Mouse (Mus musculus): ENCODE results near the gene Kat2b. TPM values are rescaled to one million over a fixed set of nuclear protein-coding genes. Genes with fewer than 3 reads are reported as not detected.

Kat2b gene
- polyA plus RNA-seq, 1 experiment from 2014 or later, result 8.6 TPM

DNA sequence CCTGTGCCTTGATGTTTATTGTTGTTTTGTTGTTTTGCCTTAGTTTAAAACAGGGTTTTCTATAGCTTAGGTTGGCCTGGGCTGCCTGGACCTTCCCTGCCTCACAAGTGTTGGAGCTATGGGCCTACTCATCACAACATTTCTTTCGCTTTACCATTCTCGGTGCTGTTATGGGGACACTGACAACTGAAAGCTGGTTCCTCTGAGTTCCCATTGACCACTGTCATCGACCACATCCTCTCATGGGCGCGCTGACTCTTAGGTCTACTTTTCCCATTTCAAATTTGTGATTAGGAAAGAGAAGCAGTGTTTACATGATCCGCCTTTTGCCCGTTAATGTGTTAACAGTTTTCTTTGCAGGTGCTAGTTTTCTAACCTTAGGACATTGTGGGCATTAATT, 51.7 kb downstream of the Kat2b start:
- no peaks in the 10 kb centered on the region for H3K9me3 ChIP-seq

DNA sequence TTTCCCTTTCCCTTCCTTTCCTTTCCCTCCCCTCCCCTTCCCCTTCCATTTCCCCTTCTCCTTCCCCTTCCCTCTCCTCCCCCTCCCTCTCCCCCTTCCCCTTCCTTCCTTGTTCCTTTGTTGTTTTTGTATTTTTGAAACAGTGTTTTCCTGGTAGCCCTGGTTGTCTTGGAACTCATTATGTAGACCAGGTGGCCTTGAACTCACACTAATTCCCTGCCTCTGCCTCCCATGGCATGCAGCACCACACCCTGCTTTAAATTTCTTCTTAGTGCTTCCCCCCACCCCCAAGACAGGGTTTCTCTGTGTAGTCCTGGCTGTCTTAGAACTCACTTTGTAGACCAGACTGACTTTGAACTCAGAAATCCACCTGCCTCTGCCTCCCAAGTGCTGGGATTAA, 52.7 kb downstream of the Kat2b start:
- no peaks in the 10 kb centered on the region for H3K27me3 ChIP-seq
- H3K9me3 ChIP-seq, result no peaks in the 10 kb centered on the region
- H3K4me1 ChIP-seq, result no peaks in the 10 kb centered on the region
- no peak for ATAC-seq (ENCODE audit: low FRiP score, low read depth)
- no peak overlapping the region for H3K27ac ChIP-seq (replicated peaks)
- H3K4me3 ChIP-seq, result no peak overlapping the region
- H3K36me3 ChIP-seq, result no peaks in the 10 kb centered on the region
- no peak overlapping the region for H3K9ac ChIP-seq (replicated peaks)
- H3K4me2 ChIP-seq (replicated peaks), result no peak overlapping the region

More for the DNA sequence above, 51.7 kb downstream of the Kat2b start:
- Histone ChIP-seq H3K4me1 (no peaks in the 10 kb centered on the region), H3K27ac (replicated peaks) (no peak overlapping the region), H3K27me3 (no peaks in the 10 kb centered on the region), H3K4me2 (replicated peaks) (no peak overlapping the region), H3K9ac (replicated peaks) (no peak overlapping the region), H3K4me3 (no peak overlapping the region), H3K36me3 (no peaks in the 10 kb centered on the region)
- ATAC-seq (ENCODE audit: low FRiP score, low read depth), result no peak
- WGBS, result 97% methylated on average over 7 of the region's 7 CpGs

GRCm38 (mm10) chr17:53620611-53621010, 54.0 kb downstream of the Kat2b start:
- no peaks in the 10 kb centered on the region for H3K4me1 ChIP-seq
- ATAC-seq (ENCODE audit: low FRiP score, low read depth), result no peak
- no peak overlapping the region for H3K4me2 ChIP-seq (replicated peaks)
- H3K27me3 ChIP-seq, result no peaks in the 10 kb centered on the region
- no peak overlapping the region for H3K27ac ChIP-seq (replicated peaks)
- 87% methylated on average over 4 of the region's 4 CpGs for WGBS
- 0 out of 2 replicates have a peak, but pooled peaks cover 4% of the 10 kb centered on the region for H3K36me3 ChIP-seq
- no peak overlapping the region for H3K4me3 ChIP-seq
- H3K9ac ChIP-seq (replicated peaks), result no peak overlapping the region
- no peaks in the 10 kb centered on the region for H3K9me3 ChIP-seq

DNA sequence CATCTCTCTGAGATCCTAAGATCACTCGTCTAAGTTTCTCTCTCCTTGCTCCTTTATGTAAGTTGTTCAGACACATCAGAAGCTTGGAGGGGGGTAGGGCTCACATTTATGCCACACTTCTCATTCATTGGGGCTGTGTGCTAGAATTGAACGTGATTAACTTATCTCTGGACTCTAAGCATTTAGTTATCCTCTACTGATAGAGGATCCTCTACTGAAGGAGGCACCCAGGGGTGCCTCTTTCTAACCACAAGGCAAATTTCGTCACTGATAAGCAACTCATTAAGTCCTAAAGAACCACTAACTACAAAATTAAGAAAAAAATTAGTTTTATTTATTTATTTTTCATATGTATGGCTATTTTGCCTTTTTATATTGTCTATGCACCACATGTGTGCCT, 55.5 kb downstream of the Kat2b start:
- no peak overlapping the region for H3K4me2 ChIP-seq (replicated peaks)
- H3K4me3 ChIP-seq, result no peak overlapping the region
- ATAC-seq (ENCODE audit: low FRiP score, low read depth), result no peak
- 0 out of 2 replicates have a peak, but pooled peaks cover 7% of the 10 kb centered on the region for H3K36me3 ChIP-seq
- no peak overlapping the region for H3K27ac ChIP-seq (replicated peaks)
- no peaks in the 10 kb centered on the region for H3K27me3 ChIP-seq
- no peaks in the 10 kb centered on the region for H3K9me3 ChIP-seq
- H3K9ac ChIP-seq (replicated peaks), result no peak overlapping the region
- no peaks in the 10 kb centered on the region for H3K4me1 ChIP-seq
- 77% methylated on average over 3 of the region's 3 CpGs for WGBS

DNA sequence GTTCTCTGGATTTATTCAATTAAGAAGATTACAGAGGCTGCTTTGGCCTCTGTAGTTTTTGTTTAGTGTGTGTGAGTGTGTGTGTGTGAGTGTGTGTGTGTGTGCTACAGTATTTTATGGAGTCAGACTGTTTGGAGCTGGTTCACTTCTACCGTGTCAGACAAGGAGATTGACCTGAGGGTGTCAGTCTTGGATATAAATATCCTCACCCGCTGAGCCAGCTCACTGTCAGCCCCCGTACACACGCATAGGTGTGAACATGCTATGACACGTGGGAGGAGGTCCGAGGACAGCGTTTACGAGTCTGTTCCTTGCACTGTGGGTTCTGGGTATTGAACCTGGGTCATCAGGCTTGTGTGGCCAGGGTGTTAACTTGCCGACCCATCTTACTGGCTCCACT, 57.1 kb downstream of the Kat2b start:
- no peak overlapping the region for H3K9ac ChIP-seq (replicated peaks)
- 89% methylated on average over 9 of the region's 9 CpGs for WGBS
- H3K27ac ChIP-seq (replicated peaks), result no peak overlapping the region
- H3K9me3 ChIP-seq, result no peaks in the 10 kb centered on the region
- no peaks in the 10 kb centered on the region for H3K27me3 ChIP-seq
- no peak overlapping the region for H3K4me2 ChIP-seq (replicated peaks)
- ATAC-seq (ENCODE audit: low FRiP score, low read depth), result no peak
- H3K4me3 ChIP-seq, result no peak overlapping the region
- H3K4me1 ChIP-seq, result no peaks in the 10 kb centered on the region
- H3K36me3 ChIP-seq, result 0 out of 2 replicates have a peak, but pooled peaks cover 7% of the 10 kb centered on the region

DNA sequence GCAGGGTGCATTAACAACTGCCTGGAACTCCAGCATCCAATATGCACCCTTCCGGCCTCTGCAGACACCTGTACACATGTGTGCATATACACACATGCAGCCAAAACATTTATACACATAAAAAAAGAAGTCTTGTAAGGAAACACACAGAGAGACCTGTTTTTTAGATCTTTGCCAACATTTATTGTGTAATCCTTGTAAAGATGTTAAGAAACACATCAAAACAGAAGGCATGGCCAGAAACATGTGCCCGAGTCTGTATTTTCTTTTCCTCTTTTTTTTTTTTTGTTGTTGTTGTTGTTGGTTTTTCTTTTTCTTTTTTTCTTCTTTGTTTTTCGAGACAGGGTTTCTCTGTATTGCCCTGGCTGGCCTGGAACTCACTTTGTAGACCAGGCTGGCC, 59.5 kb downstream of the Kat2b start:
- H3K27ac ChIP-seq (replicated peaks), result no peak overlapping the region
- H3K4me1 ChIP-seq, result no peaks in the 10 kb centered on the region
- 0 out of 2 replicates have a peak, but pooled peaks cover 7% of the 10 kb centered on the region for H3K36me3 ChIP-seq
- H3K27me3 ChIP-seq, result no peaks in the 10 kb centered on the region
- no peak overlapping the region for H3K4me2 ChIP-seq (replicated peaks)
- no peak overlapping the region for H3K4me3 ChIP-seq
- ATAC-seq (ENCODE audit: low FRiP score, low read depth), result no peak
- H3K9ac ChIP-seq (replicated peaks), result no peak overlapping the region
- no peaks in the 10 kb centered on the region for H3K9me3 ChIP-seq
- WGBS, result 86% methylated on average over 3 of the region's 3 CpGs

- Histone ChIP-seq H3K4me1 (no peaks in the 10 kb centered on the region), H3K27me3 (no peaks in the 10 kb centered on the region), H3K4me2 (replicated peaks) (no peak overlapping the region), H3K9ac (replicated peaks) (no peak overlapping the region), H3K4me3 (no peak overlapping the region), H3K36me3 (peaks cover 10% of the 10 kb centered on the region; the same call in 1 of the 2 replicates), H3K27ac (replicated peaks) (no peak overlapping the region), H3K9me3 (no peaks in the 10 kb centered on the region)
- WGBS, result 86% methylated on average over 4 of the region's 4 CpGs
- no peak for ATAC-seq (ENCODE audit: low FRiP score, low read depth)
Observed at GRCm38 (mm10) chr17:53627497-53627896, 60.8 kb downstream of the Kat2b start.

DNA sequence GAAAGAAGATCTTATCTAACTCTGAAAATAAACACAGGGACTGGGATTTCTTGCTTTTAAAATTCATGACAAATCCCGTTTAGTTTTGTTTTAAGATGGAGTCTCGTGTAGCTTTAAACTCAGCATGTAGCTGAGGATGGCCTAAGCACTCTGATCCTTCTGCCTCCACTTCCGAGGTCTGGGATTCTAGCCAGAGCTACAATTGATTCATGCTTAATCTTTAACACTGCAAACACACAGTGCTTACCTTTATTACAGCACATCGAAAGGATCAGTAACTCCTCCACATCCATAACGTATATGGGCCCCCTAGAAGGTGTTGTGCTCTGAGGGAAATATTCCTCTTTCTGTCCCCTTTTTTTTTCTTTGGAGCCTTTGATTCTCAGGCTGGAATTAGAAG, 61.5 kb downstream of the Kat2b start:
- Histone ChIP-seq H3K4me1 (no peaks in the 10 kb centered on the region), H3K4me3 (no peak overlapping the region), H3K27ac (replicated peaks) (no peak overlapping the region), H3K36me3 (peaks cover 15% of the 10 kb centered on the region; the same call in 1 of the 2 replicates), H3K4me2 (replicated peaks) (no peak overlapping the region), H3K9me3 (no peaks in the 10 kb centered on the region), H3K27me3 (no peaks in the 10 kb centered on the region), H3K9ac (replicated peaks) (no peak overlapping the region)
- ATAC-seq (ENCODE audit: low FRiP score, low read depth), result no peak
- 75% methylated on average over 5 of the region's 5 CpGs for WGBS

- no peak overlapping the region for H3K4me2 ChIP-seq (replicated peaks)
- no peak for ATAC-seq (ENCODE audit: low FRiP score, low read depth)
- no peak overlapping the region for H3K9ac ChIP-seq (replicated peaks)
- H3K27ac ChIP-seq (replicated peaks), result no peak overlapping the region
- no peaks in the 10 kb centered on the region for H3K27me3 ChIP-seq
- H3K36me3 ChIP-seq, result peaks cover 13% of the 10 kb centered on the region
- H3K9me3 ChIP-seq, result no peaks in the 10 kb centered on the region
- no peak overlapping the region for H3K4me3 ChIP-seq
- H3K4me1 ChIP-seq, result no peaks in the 10 kb centered on the region
Observed at GRCm38 (mm10) chr17:53631344-53631743, 64.7 kb downstream of the Kat2b start.

DNA sequence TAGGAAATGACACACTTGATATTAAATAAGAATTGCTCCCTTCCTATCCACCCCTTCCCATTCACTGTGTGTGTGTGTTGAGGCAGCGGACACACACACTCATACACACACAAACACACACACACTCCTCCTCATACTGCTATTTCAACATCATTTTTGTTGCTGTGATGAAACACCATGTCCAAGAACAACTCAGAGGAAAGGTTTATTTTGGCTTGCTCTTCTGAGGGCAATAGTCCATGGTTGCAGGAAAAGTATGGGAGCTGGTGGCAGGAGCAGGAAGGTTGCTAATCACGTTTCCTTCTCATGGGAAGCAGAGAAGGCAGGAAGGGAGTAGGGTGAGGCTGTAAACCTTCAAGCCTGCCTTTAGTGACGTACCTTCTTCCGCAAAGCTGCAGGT, 76.7 kb downstream of the Kat2b start:
- no peaks in the 10 kb centered on the region for H3K4me1 ChIP-seq
- no peak for ATAC-seq (ENCODE audit: low FRiP score, low read depth)
- peaks cover 49% of the 10 kb centered on the region for H3K36me3 ChIP-seq
- WGBS, result 86% methylated on average over 4 of the region's 4 CpGs
- H3K4me2 ChIP-seq (replicated peaks), result no peak overlapping the region
- no peaks in the 10 kb centered on the region for H3K9me3 ChIP-seq
- no peak overlapping the region for H3K27ac ChIP-seq (replicated peaks)
- no peaks in the 10 kb centered on the region for H3K27me3 ChIP-seq
- no peak overlapping the region for H3K9ac ChIP-seq (replicated peaks)
- H3K4me3 ChIP-seq, result no peak overlapping the region

- Histone ChIP-seq H3K9me3 (no peaks in the 10 kb centered on the region), H3K4me1 (no peaks in the 10 kb centered on the region), H3K36me3 (peaks cover 34% of the 10 kb centered on the region), H3K27me3 (no peaks in the 10 kb centered on the region), H3K9ac (replicated peaks) (no peak overlapping the region), H3K4me3 (no peak overlapping the region), H3K4me2 (replicated peaks) (no peak overlapping the region), H3K27ac (replicated peaks) (no peak overlapping the region)
- no peak for ATAC-seq (ENCODE audit: low FRiP score, low read depth)
- WGBS, result 85% methylated on average over 2 of the region's 2 CpGs
Observed at GRCm38 (mm10) chr17:53650251-53650661, 83.6 kb downstream of the Kat2b start.

DNA sequence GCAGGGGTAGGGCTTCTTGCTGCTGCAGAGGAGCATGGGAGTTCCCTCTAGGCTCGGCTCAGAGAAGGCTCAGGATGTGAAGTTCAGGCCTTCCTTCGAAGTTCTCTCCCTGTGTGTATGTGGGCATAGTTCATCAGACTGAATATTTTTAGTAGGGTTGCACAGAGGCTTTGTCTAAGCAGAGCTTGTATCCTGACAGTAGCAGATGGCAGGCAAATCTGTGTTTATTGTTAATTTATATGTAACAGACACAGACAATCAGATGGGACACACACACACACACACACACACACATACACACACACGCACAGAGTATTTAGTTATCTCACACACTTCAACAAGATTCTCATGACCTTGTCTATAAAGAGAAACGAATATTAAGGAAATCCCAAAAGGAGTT, 87.9 kb downstream of the Kat2b start:
- no peaks in the 10 kb centered on the region for H3K9me3 ChIP-seq
- H3K36me3 ChIP-seq, result peaks cover 30% of the 10 kb centered on the region
- H3K4me2 ChIP-seq (replicated peaks), result no peak overlapping the region
- H3K4me1 ChIP-seq, result peaks cover 5% of the 10 kb centered on the region; the same call in 1 of the 2 replicates
- no peak for ATAC-seq (ENCODE audit: low FRiP score, low read depth)
- H3K9ac ChIP-seq (replicated peaks), result no peak overlapping the region
- H3K27ac ChIP-seq (replicated peaks), result no peak overlapping the region
- H3K27me3 ChIP-seq, result no peaks in the 10 kb centered on the region
- WGBS, result 92% methylated on average over 4 of the region's 4 CpGs
- no peak overlapping the region for H3K4me3 ChIP-seq

DNA sequence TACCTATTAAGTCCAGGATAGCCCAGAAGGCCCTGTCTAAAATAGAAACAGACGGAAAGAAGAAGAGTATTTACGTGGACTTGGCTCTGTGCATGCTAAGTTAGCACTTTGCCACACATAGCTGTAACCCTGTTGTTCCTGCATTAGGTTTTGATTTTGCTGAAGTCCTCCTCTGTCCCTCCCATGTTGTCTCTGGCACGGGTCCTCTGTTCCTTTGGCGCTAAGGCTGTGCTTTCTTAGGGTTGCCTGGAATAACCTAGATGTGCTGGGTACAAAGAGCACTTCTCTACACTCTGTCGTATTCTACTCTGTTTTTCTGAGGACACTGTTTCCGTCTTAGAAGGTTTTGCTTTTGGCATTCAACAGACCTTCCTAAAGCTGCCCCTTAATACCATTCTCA, 88.4 kb downstream of the Kat2b start:
- Histone ChIP-seq H3K4me2 (replicated peaks) (no peak overlapping the region), H3K27ac (replicated peaks) (no peak overlapping the region), H3K4me1 (peaks cover 5% of the 10 kb centered on the region; the same call in 1 of the 2 replicates), H3K4me3 (no peak overlapping the region), H3K9me3 (no peaks in the 10 kb centered on the region), H3K36me3 (peaks cover 33% of the 10 kb centered on the region), H3K9ac (replicated peaks) (no peak overlapping the region), H3K27me3 (no peaks in the 10 kb centered on the region)
- WGBS, result 89% methylated on average over 6 of the region's 6 CpGs
- ATAC-seq (ENCODE audit: low FRiP score, low read depth), result no peak

Measured in midbrain, embryonic 12.5 days (tissue).